In genomic region chr12:108894432-108894816, GRCm38 (mm10) we compare ENCODE assay signal across 8 mouse cellular contexts. TPM values are rescaled to one million over a fixed set of nuclear protein-coding genes. Genes with fewer than 3 reads are reported as not detected.
DNase-seq lines count a peak whose midpoint lies in the region; ATAC-seq and TF ChIP-seq lines count a peak whose summit lies in the region.

No protein-coding gene starts in this region.

- peaks cover 2% of the 10 kb centered on the region for H3K4me1 ChIP-seq in heart, adult 2 months (ENCODE audit: control insufficient read depth, insufficient read depth, low read length)
- H3K4me1 ChIP-seq in thymus, adult 2 months (replicated peaks; ENCODE audit: control insufficient read depth, insufficient read depth, low read length) = peaks cover 11% of the 10 kb centered on the region
- H3K4me1 ChIP-seq in liver, embryonic 12.5 days = peaks cover 30% of the 10 kb centered on the region

- no peak for TF ChIP-seq POLR2A in heart, adult 2 months (IDR thresholded peaks at IDR 0.05; ENCODE audit: insufficient read depth, low read depth, low read length)
- TF ChIP-seq POLR2A in thymus, adult 2 months (IDR thresholded peaks at IDR 0.05; ENCODE audit: control insufficient read depth, extremely low read depth, insufficient read depth, low read length, poor library complexity) = no peak

- H3K79me2 ChIP-seq in heart, adult 2 months (replicated peaks; ENCODE audit: control insufficient read depth, insufficient read depth, low read length) = no peaks in the 10 kb centered on the region

- H3K36me3 ChIP-seq in heart, adult 2 months (ENCODE audit: control insufficient read depth, insufficient read depth, low read length) = no peaks in the 10 kb centered on the region
- no peaks in the 10 kb centered on the region for H3K36me3 ChIP-seq in thymus, adult 2 months (ENCODE audit: control insufficient read depth, insufficient read depth, low read length)
- H3K36me3 ChIP-seq in liver, embryonic 12.5 days = peaks cover 26% of the 10 kb centered on the region

- intact Hi-C loops in heart, adult 2 months (cut with DNase I) = loop anchor here (5.0 kb wide), 4 partner anchors 62 to 137 kb away; partner anchors contain the start of gene Yy1

- ATAC-seq in liver, embryonic 12.5 days = peak; percentile 1; the same call in 1 of the 2 replicates

- peak overlapping the region; percentile 79 for H3K27ac ChIP-seq in heart, adult 2 months
- no peak overlapping the region for H3K27ac ChIP-seq in thymus, adult 2 months (ENCODE audit: control insufficient read depth, insufficient read depth, low read length)
- peak overlapping the region; percentile 53; the same call in 1 of the 2 replicates for H3K27ac ChIP-seq in liver, embryonic 12.5 days

- 2% methylated on average over 7 of the region's 7 CpGs for WGBS in heart, adult 2 months
- 5% methylated on average over 7 of the region's 7 CpGs for WGBS in thymus, adult 2 months
- WGBS in liver, embryonic 12.5 days (ENCODE audit: insufficient replicate concordance) = 2% methylated on average over 7 of the region's 7 CpGs

- no peak for TF ChIP-seq CTCF in heart, adult 2 months (IDR thresholded peaks at IDR 0.05)
- TF ChIP-seq CTCF in thymus, adult 2 months (IDR thresholded peaks at IDR 0.05; ENCODE audit: borderline replicate concordance, control insufficient read depth, extremely low read depth, insufficient read depth, low read length, poor library complexity) = no peak

- H3K9ac ChIP-seq in heart, adult 2 months (ENCODE audit: low read depth, low read length) = peak overlapping the region; percentile 77
- H3K9ac ChIP-seq in liver, embryonic 12.5 days = peak overlapping the region; percentile 81

- H3K27me3 ChIP-seq in heart, adult 2 months (ENCODE audit: control insufficient read depth, insufficient read depth, low read length) = no peaks in the 10 kb centered on the region
- no peaks in the 10 kb centered on the region for H3K27me3 ChIP-seq in thymus, adult 2 months (ENCODE audit: control insufficient read depth, insufficient read depth, low read length)
- no peaks in the 10 kb centered on the region for H3K27me3 ChIP-seq in liver, embryonic 12.5 days (replicated peaks)

- no peak for TF ChIP-seq EP300 in heart, adult 2 months (IDR thresholded peaks at IDR 0.05; ENCODE audit: insufficient read depth, low read depth, low read length)

- no peaks in the 10 kb centered on the region for H3K9me3 ChIP-seq in liver, embryonic 12.5 days (replicated peaks)

- peak overlapping the region; percentile 74 for H3K4me3 ChIP-seq in heart, adult 2 months
- peak overlapping the region; percentile 66 for H3K4me3 ChIP-seq in thymus, adult 2 months (ENCODE audit: control insufficient read depth, insufficient read depth, low read length)
- H3K4me3 ChIP-seq in liver, embryonic 12.5 days = peak overlapping the region; percentile 89

- no peak for DNase-seq in heart, adult 2 months
- no peak for DNase-seq in heart, adult 18-20 months
- DNase-seq in thymus, adult 2 months = no peak
- no peak for DNase-seq in thymus, postnatal 4 days
- DNase-seq in right cerebral cortex, postnatal 36 days (ENCODE audit: low spot score in 2 of 2) = no peak
- DNase-seq in adrenal gland, adult (ENCODE audit: inconsistent age in 2 of 2, low spot score in 1 of 2) = no peak
- DNase-seq in right cerebral cortex, adult 18-20 months = no peak

- H3K4me2 ChIP-seq in liver, embryonic 12.5 days = peak overlapping the region; percentile 94

RNA-seq across cellular contexts. Expression of gene Wars, which starts 0.5 kb away (rescaled TPM):
- 10 to 100 TPM; 29.8 to 42.4 TPM for total RNA-seq in heart, adult 2 months (2021)
- 43.6 and 60.2 TPM in 2 replicates for polyA plus RNA-seq in heart, adult 2 months (2012; rRNA removed)
- 10 to 100 TPM; 29.1 to 41.2 TPM for total RNA-seq in heart, adult 18-20 months (2021)
- 71.3 and 72.3 TPM in 2 replicates for polyA plus RNA-seq in thymus, adult 2 months (2012; rRNA removed)
- polyA plus RNA-seq in liver, embryonic 12.5 days (2016; fragmentation: Nextera tagmentation; extraction: Ambion mirVana) = 58.8 and 61.7 TPM in 2 replicates

RNA-seq across cellular contexts. Expression of gene Wdr25, which starts 1.0 kb away (rescaled TPM):
- 1 to 10 TPM; 3.5 to 4.9 TPM for total RNA-seq in heart, adult 2 months (2021)
- 9.5 and 14.4 TPM in 2 replicates for polyA plus RNA-seq in heart, adult 2 months (2012; rRNA removed)
- 1 to 10 TPM; 4.7 to 5.7 TPM for total RNA-seq in heart, adult 18-20 months (2021)
- polyA plus RNA-seq in thymus, adult 2 months (2012; rRNA removed) = 12.4 and 13.7 TPM in 2 replicates
- 5.2 and 5.3 TPM in 2 replicates for polyA plus RNA-seq in liver, embryonic 12.5 days (2016; fragmentation: Nextera tagmentation; extraction: Ambion mirVana)

RNA-seq across cellular contexts. Expression of gene Slc25a47, which starts 58.6 kb away (rescaled TPM):
- 1 to 10 TPM; 6.5 to 7.1 TPM for total RNA-seq in heart, adult 2 months (2021)
- polyA plus RNA-seq in heart, adult 2 months (2012; rRNA removed) = 10.5 and 15.0 TPM in 2 replicates
- total RNA-seq in heart, adult 18-20 months (2021) = 1 to 10 TPM; 8.1 to 9.1 TPM
- 26.1 and 28.2 TPM in 2 replicates for polyA plus RNA-seq in thymus, adult 2 months (2012; rRNA removed)
- polyA plus RNA-seq in liver, embryonic 12.5 days (2016; fragmentation: Nextera tagmentation; extraction: Ambion mirVana) = 2.4 and 2.7 TPM in 2 replicates

RNA-seq across cellular contexts. Expression of gene Slc25a29, which starts 58.7 kb away (rescaled TPM):
- total RNA-seq in heart, adult 2 months (2021) = 10 to 100 TPM in 1 of 2 experiments, 1 to 10 TPM in 1; 8.0 to 16.8 TPM
- polyA plus RNA-seq in heart, adult 2 months (2012; rRNA removed) = 14.2 and 17.3 TPM in 2 replicates
- total RNA-seq in heart, adult 18-20 months (2021) = 1 to 10 TPM; 8.7 to 9.1 TPM
- 20.4 and 24.4 TPM in 2 replicates for polyA plus RNA-seq in thymus, adult 2 months (2012; rRNA removed)
- polyA plus RNA-seq in liver, embryonic 12.5 days (2016; fragmentation: Nextera tagmentation; extraction: Ambion mirVana) = 1.6 and 1.8 TPM in 2 replicates
